Mouse (Mus musculus): Measurements from ENCODE around the gene Zfp131.

DNA sequence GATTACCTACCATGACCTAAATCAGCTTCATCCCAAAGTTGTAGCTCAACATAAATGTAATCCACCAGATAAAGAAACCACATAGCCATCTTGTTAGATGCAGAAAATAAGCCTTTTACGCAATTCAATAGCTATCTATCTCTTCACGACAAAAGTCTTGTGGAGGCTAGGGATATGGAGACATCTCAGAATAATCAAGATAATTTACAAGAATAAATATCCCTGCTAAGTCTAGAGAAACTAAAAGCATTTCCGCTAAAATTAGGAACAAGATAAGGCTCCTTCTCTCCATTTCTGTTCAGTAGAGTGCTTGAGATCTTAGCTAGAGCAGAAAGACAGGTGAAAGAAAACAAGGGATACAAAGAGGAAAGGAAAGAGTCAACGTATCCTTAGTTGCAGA is 43.8 kb downstream of the Zfp131 start:
- no peak for TF ChIP-seq CTCF (IDR thresholded peaks at IDR 0.05; ENCODE audit: low read depth, low read length)
- TF ChIP-seq POLR2A (IDR thresholded peaks at IDR 0.05; ENCODE audit: borderline replicate concordance, low read depth, low read length): no peak
